Mouse (Mus musculus) gastrocnemius, postnatal 25 days (tissue): ENCODE data around the gene Gpc2. TPM values are rescaled to one million over a fixed set of nuclear protein-coding genes. Genes with fewer than 3 reads are reported as not detected.

Experiments used
- total RNA-seq, 2 experiments: library from RNA; stranded (reverse); gene quantifications; 1 replicate in 1 of 2; 2 replicates in 1 of 2; pipeline ENCODE4 v1.2.3; 2021

Gpc2 gene
- total RNA-seq, 2 experiments from 2014 or later = 0.27 TPM; not detected in 1

Other genes starting within 250 kb of the Gpc2 start
- gene Smok3c, start 226.8 kb downstream of the Gpc2 start, total RNA-seq = not detected
- 1 to 10 TPM; 8.4 to 9.1 TPM for gene Zkscan1, start 194.9 kb downstream of the Gpc2 start, total RNA-seq
- 10 to 100 TPM; 11.0 to 11.9 TPM for gene Zscan21, start 163.1 kb downstream of the Gpc2 start, total RNA-seq
- 1 to 10 TPM; 4.0 to 4.4 TPM for gene Zfp113, start 124.3 kb downstream of the Gpc2 start, total RNA-seq
- 10 to 100 TPM; 93.9 to 95.7 TPM for gene Cops6, start 118.9 kb downstream of the Gpc2 start, total RNA-seq
- gene Ap4m1, start 108.0 kb downstream of the Gpc2 start, total RNA-seq = 1 to 10 TPM; 5.8 to 7.8 TPM
- gene Mcm7, start 107.6 kb downstream of the Gpc2 start, total RNA-seq = 10 to 100 TPM in 1 of 2 experiments, 1 to 10 TPM in 1; 8.9 to 10.3 TPM
- 10 to 100 TPM; 27.0 to 29.6 TPM for gene Taf6, start 92.6 kb downstream of the Gpc2 start, total RNA-seq
- gene Cnpy4, start 92.5 kb downstream of the Gpc2 start, total RNA-seq = 1 to 10 TPM; 3.5 to 5.8 TPM
- gene Mblac1, start 85.7 kb downstream of the Gpc2 start, total RNA-seq = 1 to 10 TPM; 1.6 to 2.1 TPM
- gene Nxpe5, start 54.1 kb downstream of the Gpc2 start, total RNA-seq = under 1 TPM; 0.40 to 0.54 TPM
- gene Lamtor4, start 24.5 kb downstream of the Gpc2 start, total RNA-seq = 10 to 100 TPM; 48.3 to 50.8 TPM
- 1 to 10 TPM; 2.6 to 3.0 TPM for gene BC037034, start 16.0 kb downstream of the Gpc2 start, total RNA-seq
- gene Gal3st4, start 7.2 kb downstream of the Gpc2 start, total RNA-seq = under 1 TPM; 0.19 to 0.41 TPM
- gene Gm43720, start within 50 bp of the Gpc2 start, total RNA-seq = not detected
- under 1 TPM in 1 of 2 experiments, not detected in 1; 0.19 TPM for gene Stag3, start 235 bp upstream of the Gpc2 start, total RNA-seq
- not detected for gene Pvrig, start 62.0 kb upstream of the Gpc2 start, total RNA-seq
- gene Zfp157, start 161.5 kb upstream of the Gpc2 start, total RNA-seq = 1 to 10 TPM; 2.1 to 2.9 TPM